Mouse (Mus musculus): ENCODE data around the gene Plppr4. TPM values are rescaled to one million over a fixed set of nuclear protein-coding genes. Genes with fewer than 3 reads are reported as not detected.

Gene Plppr4
- polyA plus RNA-seq (2015; fragmentation: Nextera tagmentation; extraction: Ambion mirVana), result 0.33 and 0.47 TPM in 2 replicates

DNA sequence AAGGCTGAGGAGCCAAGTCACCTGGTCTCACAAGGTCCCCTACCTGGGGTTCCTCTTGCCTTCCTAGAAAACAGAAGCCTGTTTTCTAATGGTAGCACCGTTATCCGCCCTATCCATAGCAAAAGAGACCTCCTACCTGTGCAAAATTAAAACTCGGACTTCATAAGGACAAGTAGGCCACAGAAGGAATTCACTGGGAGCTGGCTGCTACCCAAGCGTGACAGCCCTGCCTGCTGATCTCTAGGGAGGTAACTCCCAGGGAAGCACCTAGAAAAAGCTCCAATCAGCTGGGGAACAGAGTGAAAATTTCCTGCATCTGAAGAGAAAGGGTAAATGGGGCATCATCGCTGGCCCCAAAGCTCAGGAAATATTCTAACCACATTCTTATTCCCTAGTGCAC, at the start of gene Plppr4:
Gene Plppr4 (minus strand): TSS at position 349 of the 400 bp plus-strand sequence.
- Histone ChIP-seq H3K4me1 (replicated peaks) (no peaks in the 10 kb centered on the region; the same call in 1 of the 2 replicates), H3K9ac (peak within 1 kb of the TSS; percentile 28), H3K9me3 (no peaks in the 10 kb centered on the region), H3K4me2 (replicated peaks) (peak within 1 kb of the TSS; percentile 82), H3K27me3 (replicated peaks) (no peaks in the 10 kb centered on the region; the same call in 1 of the 2 replicates), H3K36me3 (no peaks in the 10 kb centered on the region), H3K4me3 (replicated peaks) (peak within 1 kb of the TSS; percentile 41), H3K27ac (no peak within 1 kb of the TSS)
- no peak for ATAC-seq
- 48% methylated on average over 5 of the region's 5 CpGs for WGBS

DNA sequence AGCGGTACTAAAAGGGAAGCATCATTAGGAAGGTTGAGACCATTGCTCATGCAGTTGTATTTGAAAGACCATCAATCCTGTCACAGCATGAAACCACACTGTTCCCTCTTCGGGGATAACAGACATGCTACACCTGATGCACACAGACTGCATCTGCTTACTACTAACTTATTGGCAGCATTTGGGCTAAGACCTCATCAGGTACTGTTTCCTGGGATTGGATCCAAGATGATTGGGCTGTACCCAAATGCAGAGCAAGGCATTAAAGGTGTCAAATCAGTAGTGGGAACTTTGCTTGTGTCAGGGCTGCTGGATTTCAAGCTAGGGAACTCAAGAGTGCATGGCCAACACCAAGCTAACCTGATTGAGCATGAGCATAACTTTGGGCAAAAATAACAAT, 45.1 kb upstream of the Plppr4 start:
- Histone ChIP-seq H3K4me1 (replicated peaks) (no peaks in the 10 kb centered on the region), H3K36me3 (no peaks in the 10 kb centered on the region), H3K4me3 (replicated peaks) (no peak overlapping the region), H3K9me3 (no peaks in the 10 kb centered on the region), H3K9ac (no peak overlapping the region), H3K27me3 (replicated peaks) (no peaks in the 10 kb centered on the region), H3K27ac (no peak overlapping the region), H3K4me2 (replicated peaks) (no peak overlapping the region)
- 85% methylated on average over 2 of the region's 2 CpGs for WGBS
- ATAC-seq, result no peak

DNA sequence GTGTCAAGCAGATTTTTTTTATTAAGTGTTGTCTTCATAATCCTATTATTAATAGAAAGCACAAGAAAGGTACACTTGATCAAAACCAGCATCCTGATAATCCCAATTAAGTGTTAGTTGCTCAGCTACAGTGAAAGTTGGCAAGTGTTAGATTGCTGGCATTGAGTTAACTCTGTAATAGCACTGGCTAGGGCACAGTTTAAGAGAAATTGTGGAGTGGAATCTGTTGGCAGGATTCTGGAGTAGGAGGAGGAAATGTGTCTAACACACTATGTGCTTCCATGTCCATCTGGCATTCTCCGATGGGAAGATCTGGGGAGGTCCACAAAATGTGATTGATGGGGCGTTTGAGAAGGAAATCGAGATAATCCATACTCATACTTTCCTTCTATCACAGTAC, 43.1 kb upstream of the Plppr4 start:
- no peaks in the 10 kb centered on the region for H3K36me3 ChIP-seq
- no peak overlapping the region for H3K4me3 ChIP-seq (replicated peaks)
- 88% methylated on average over 3 of the region's 3 CpGs for WGBS
- H3K4me1 ChIP-seq (replicated peaks), result no peaks in the 10 kb centered on the region
- no peak overlapping the region for H3K27ac ChIP-seq
- no peak overlapping the region for H3K4me2 ChIP-seq (replicated peaks)
- H3K27me3 ChIP-seq (replicated peaks), result no peaks in the 10 kb centered on the region
- H3K9me3 ChIP-seq, result no peaks in the 10 kb centered on the region
- ATAC-seq, result no peak
- H3K9ac ChIP-seq, result no peak overlapping the region

DNA sequence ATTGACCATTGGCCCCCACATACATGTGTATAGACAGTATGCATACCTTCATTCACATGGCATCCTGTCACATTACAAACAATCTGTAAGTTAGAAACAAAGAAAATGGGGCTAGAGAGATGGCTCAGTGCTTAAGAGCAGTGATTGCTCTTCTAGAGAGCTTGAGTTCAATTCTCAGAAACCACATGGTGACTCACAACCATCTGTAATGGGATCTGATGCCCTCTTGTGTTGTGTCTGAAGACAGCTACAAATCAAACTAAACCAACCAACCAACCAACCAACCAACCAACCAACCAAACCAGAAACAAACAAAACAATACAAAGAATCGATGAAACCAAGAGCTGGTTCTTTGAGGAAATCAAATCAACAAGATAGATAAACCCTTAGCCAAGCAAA, 5.4 kb upstream of the Plppr4 start:
- 88% methylated on average over 1 of the region's 1 CpGs for WGBS
- no peak for ATAC-seq
- Histone ChIP-seq H3K27ac (no peak overlapping the region), H3K4me1 (replicated peaks) (no peaks in the 10 kb centered on the region), H3K4me3 (replicated peaks) (no peak overlapping the region), H3K27me3 (replicated peaks) (no peaks in the 10 kb centered on the region), H3K9ac (no peak overlapping the region), H3K36me3 (no peaks in the 10 kb centered on the region), H3K9me3 (no peaks in the 10 kb centered on the region), H3K4me2 (replicated peaks) (no peak overlapping the region)

DNA sequence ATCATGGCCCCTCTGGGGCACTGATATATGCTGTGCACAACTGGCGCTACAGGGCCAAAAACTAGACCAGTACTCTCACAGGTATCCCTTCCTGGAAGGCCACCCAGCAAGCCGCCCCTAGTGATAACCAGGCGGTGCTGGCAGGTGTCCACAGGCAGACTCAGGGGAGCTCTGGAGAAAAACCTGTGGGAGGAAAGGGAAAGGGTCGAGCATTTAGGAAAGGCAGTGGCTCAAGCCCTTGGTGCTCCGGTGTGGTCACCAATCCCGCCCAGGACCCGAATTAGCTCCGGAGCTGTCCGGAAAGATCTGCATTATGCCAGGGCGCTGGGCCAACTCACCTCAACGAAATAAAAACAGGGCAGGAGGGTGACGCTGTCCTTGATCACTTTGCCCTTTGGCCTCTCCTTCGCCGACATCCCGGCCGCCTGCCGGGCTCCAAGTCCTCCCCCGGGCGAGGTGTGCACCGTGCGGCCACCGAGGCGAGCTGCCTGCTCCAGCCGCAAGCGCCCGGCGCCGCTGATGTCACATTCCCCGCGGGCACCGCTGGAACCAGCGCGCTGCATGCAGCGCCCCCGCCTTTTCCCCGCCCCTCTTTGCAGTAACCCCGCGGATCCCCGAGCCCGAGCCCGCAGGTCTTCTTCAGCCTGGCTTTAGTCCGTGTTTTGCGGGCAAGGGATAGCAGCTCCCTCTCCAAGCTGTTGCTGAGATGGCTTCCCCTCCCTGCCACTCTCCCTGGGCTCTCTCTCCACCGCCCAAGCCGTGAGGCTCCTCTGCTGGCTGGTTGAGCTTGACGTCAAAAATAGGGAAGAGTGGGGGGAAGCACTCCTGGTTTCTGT, 772 bp downstream of the Plppr4 start:
- no peak overlapping the region for H3K27ac ChIP-seq
- no peaks in the 10 kb centered on the region; the same call in 1 of the 2 replicates for H3K4me1 ChIP-seq (replicated peaks)
- peak overlapping the region; percentile 28 for H3K9ac ChIP-seq
- no peaks in the 10 kb centered on the region; the same call in 1 of the 2 replicates for H3K27me3 ChIP-seq (replicated peaks)
- peak; percentile 87 for ATAC-seq
- peak overlapping the region; percentile 82 for H3K4me2 ChIP-seq (replicated peaks)
- no peaks in the 10 kb centered on the region for H3K36me3 ChIP-seq
- 2% methylated on average over 46 of the region's 46 CpGs for WGBS
- peak overlapping the region; percentile 41 for H3K4me3 ChIP-seq (replicated peaks)
- H3K9me3 ChIP-seq, result no peaks in the 10 kb centered on the region

DNA sequence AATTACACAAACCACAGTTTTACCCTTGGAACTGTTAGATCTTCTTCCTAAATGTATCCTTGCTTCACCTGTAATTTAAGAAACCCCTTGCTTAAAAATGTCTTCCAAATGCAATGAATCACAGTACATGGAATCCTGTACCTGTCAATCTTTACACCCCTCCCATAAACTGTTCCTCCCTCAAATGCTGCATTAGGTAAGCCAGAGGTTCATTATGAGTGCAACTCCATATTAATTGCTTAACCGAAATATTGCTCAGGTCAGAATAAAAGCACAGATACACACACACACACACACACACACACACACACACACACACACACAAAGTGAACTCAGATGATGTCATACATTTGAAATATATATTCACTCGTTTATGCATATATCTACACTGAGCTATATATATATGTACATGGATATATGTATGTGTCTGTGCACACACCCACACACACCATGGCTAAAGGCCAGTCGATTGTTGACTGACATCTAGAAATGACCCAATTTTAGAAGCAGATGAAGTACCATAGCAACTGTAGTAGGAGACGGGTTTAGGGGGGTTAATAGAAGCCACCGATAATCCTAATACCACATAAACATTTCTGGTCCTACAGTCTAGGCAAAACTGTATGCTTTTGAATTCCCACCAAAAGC, 1.6 kb downstream of the Plppr4 start:
- H3K9ac ChIP-seq, result no peak overlapping the region
- H3K27ac ChIP-seq, result no peak overlapping the region
- 86% methylated on average over 5 of the region's 5 CpGs for WGBS
- H3K4me1 ChIP-seq (replicated peaks), result no peaks in the 10 kb centered on the region; the same call in 1 of the 2 replicates
- H3K36me3 ChIP-seq, result no peaks in the 10 kb centered on the region
- H3K27me3 ChIP-seq (replicated peaks), result no peaks in the 10 kb centered on the region; the same call in 1 of the 2 replicates
- no peak overlapping the region for H3K4me3 ChIP-seq (replicated peaks)
- peak overlapping the region; percentile 82; the same call in 1 of the 2 replicates for H3K4me2 ChIP-seq (replicated peaks)
- H3K9me3 ChIP-seq, result no peaks in the 10 kb centered on the region
- ATAC-seq, result no peak

DNA sequence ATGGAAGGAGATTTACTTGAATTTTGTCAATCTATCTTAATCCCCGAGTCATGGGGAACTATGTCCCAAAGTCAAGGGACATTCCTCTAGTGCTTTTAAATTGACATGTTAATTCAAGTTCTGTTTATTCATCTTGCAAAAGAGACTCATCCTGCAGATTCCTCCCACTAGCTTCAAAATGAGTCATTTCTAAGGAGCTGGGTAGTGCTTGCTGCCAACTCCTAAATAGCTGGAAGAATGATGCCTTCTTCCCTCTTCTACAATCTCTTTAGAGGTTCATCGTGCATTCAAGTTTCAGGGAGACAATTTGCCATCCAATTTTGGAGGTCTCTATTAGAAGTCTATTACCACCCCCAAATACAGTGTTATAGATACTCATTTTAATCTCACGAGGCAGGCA, 3.3 kb downstream of the Plppr4 start:
- Histone ChIP-seq H3K4me3 (replicated peaks) (no peak overlapping the region), H3K4me1 (replicated peaks) (no peaks in the 10 kb centered on the region; the same call in 1 of the 2 replicates), H3K9me3 (no peaks in the 10 kb centered on the region), H3K27me3 (replicated peaks) (no peaks in the 10 kb centered on the region; the same call in 1 of the 2 replicates), H3K9ac (no peak overlapping the region), H3K36me3 (no peaks in the 10 kb centered on the region), H3K27ac (no peak overlapping the region), H3K4me2 (replicated peaks) (no peak overlapping the region)
- WGBS, result 87% methylated on average over 3 of the region's 3 CpGs
- no peak for ATAC-seq

DNA sequence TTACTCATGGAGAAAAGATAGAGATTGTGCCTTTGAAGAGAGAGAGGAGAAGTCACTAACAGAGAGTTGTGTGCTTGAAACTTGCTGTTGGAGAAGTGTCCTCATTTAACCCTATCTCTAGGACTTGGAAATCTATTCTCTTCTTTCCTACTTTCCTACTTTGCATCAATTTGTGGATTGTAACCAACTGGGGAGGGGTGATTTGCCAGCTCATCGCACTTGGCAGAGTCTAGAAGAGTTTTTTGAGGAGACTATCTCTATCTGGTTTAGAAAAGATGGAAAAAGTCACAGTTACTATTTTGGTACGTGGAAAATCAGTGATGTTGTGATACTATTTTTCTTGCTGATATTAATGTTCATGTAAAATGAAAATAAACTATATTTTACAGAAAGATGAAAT, 6.7 kb downstream of the Plppr4 start:
- H3K27me3 ChIP-seq (replicated peaks), result no peaks in the 10 kb centered on the region
- no peaks in the 10 kb centered on the region for H3K4me1 ChIP-seq (replicated peaks)
- H3K36me3 ChIP-seq, result no peaks in the 10 kb centered on the region
- no peak overlapping the region for H3K27ac ChIP-seq
- 84% methylated on average over 2 of the region's 2 CpGs for WGBS
- no peaks in the 10 kb centered on the region for H3K9me3 ChIP-seq
- ATAC-seq, result no peak
- H3K9ac ChIP-seq, result no peak overlapping the region
- H3K4me3 ChIP-seq (replicated peaks), result no peak overlapping the region
- no peak overlapping the region for H3K4me2 ChIP-seq (replicated peaks)

DNA sequence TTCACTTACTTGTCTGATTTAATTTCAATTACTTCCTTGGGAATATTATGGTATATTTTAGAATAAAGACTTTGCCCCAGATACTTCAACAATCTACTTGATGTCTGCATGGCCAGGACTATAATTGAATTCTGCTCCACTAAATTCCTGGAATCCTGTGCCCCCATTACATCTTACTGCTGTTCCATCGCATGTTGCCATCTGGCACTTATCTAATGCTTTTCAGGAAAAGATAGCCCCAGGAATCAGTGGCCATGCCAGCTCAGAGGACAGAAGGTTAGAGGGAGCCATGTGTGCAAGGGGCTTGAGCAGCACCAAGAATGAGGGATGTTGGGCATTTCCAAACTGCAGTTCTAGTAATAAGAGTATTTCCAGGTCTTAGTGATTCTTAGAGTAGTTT, 14.3 kb downstream of the Plppr4 start:
- Histone ChIP-seq H3K27me3 (replicated peaks) (no peaks in the 10 kb centered on the region), H3K27ac (no peak overlapping the region), H3K4me1 (replicated peaks) (no peaks in the 10 kb centered on the region), H3K36me3 (no peaks in the 10 kb centered on the region), H3K4me3 (replicated peaks) (no peak overlapping the region), H3K9ac (no peak overlapping the region), H3K4me2 (replicated peaks) (no peak overlapping the region), H3K9me3 (no peaks in the 10 kb centered on the region)
- 85% methylated on average over 1 of the region's 1 CpGs for WGBS
- no peak for ATAC-seq

DNA sequence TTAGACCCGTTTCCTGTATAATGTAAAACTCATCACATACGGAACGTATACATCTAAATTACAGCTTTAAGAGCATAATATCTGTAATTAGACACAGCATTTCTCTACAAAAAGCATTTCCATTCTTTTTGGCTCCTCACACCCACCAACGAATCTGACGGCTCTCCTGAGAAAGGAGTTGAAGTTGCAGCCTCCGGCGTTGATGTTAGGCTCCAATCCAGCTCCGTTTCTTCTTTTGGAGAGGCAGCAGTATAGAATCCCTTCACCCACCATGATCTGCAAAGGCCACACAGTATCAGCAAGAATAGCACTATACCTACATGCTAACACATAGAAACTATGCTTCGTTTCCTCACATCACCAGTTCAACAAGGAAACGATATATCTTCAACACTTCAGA, 29.2 kb downstream of the Plppr4 start:
- ATAC-seq, result no peak
- H3K9ac ChIP-seq, result no peak overlapping the region
- no peaks in the 10 kb centered on the region for H3K27me3 ChIP-seq (replicated peaks)
- 86% methylated on average over 10 of the region's 10 CpGs for WGBS
- H3K27ac ChIP-seq, result no peak overlapping the region
- no peaks in the 10 kb centered on the region for H3K9me3 ChIP-seq
- H3K4me2 ChIP-seq (replicated peaks), result no peak overlapping the region
- H3K4me3 ChIP-seq (replicated peaks), result no peak overlapping the region
- H3K4me1 ChIP-seq (replicated peaks), result no peaks in the 10 kb centered on the region
- no peaks in the 10 kb centered on the region for H3K36me3 ChIP-seq

DNA sequence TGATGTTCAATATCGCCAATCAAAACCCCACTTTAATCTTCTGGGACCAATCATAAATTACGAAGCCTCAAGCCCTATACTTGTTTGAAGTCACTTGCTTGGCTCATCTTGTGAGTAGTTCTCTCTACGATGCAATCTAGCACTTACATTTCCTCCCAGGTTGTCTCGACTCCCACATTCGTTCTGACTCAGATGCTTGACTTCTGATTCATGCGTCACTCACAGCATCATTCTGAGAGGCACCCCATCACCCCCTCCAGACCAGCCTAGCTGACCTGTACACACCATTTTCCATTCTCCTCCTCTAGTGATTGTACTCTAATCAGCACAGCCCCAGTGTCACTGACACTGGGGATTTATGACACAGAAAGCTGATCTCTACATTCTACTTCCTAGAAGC, 31.2 kb downstream of the Plppr4 start:
- Histone ChIP-seq H3K4me1 (replicated peaks) (no peaks in the 10 kb centered on the region), H3K4me2 (replicated peaks) (no peak overlapping the region), H3K27ac (no peak overlapping the region), H3K27me3 (replicated peaks) (no peaks in the 10 kb centered on the region), H3K9me3 (no peaks in the 10 kb centered on the region), H3K36me3 (no peaks in the 10 kb centered on the region), H3K9ac (no peak overlapping the region), H3K4me3 (replicated peaks) (no peak overlapping the region)
- 83% methylated on average over 6 of the region's 6 CpGs for WGBS
- ATAC-seq, result no peak

DNA sequence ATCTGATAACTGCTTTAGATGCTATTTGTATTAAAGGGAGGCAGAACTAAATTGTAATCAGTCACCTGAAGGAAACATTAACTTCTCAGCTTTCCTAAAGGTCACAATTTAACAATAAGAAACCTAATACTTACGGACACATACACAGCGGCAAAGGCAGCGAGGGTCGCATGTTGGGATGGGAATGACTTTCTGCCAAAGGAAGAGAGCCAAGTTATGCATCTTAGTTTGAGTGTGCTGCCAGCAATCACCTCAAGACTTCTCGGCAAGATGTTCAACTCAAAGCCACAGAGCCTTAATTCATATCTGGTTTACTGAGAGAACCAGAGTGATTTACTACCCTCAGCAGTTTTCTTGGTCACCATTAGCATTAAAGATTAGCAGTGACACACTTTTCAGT, 34.1 kb downstream of the Plppr4 start:
- Histone ChIP-seq H3K4me2 (replicated peaks) (no peak overlapping the region), H3K4me3 (replicated peaks) (no peak overlapping the region), H3K27me3 (replicated peaks) (no peaks in the 10 kb centered on the region), H3K27ac (no peak overlapping the region), H3K9ac (no peak overlapping the region), H3K4me1 (replicated peaks) (no peaks in the 10 kb centered on the region), H3K36me3 (no peaks in the 10 kb centered on the region), H3K9me3 (no peaks in the 10 kb centered on the region)
- no peak for ATAC-seq
- 87% methylated on average over 5 of the region's 5 CpGs for WGBS

All from intestine, embryonic 15.5 days (tissue).